Mouse (Mus musculus): ENCODE data around the gene Ttc22.

- TF ChIP-seq CTCF (IDR thresholded peaks at IDR 0.05; ENCODE audit: control insufficient read depth, insufficient read depth, low read length) (no peak), POLR2A (IDR thresholded peaks at IDR 0.05; ENCODE audit: borderline replicate concordance, control insufficient read depth, low read depth, low read length) (no peak)
These were observed 31.4 kb upstream of the Ttc22 start for GRCm38 (mm10) chr4:106590871-106591270.

Data from bone marrow, adult 2 months (tissue).